Mouse (Mus musculus) CH12.LX (cell line): Measurements from ENCODE around the gene Popdc3. TPM values are rescaled to one million over a fixed set of nuclear protein-coding genes. Genes with fewer than 3 reads are reported as not detected.

ENCODE experiments used
- DNase-seq: peaks from one replicate; pipeline ENCODE4 v3.0.0-alpha.2; 2013; ENCODE audit errors: extremely low read depth
- H3K27ac ChIP-seq: 2 replicates; pipeline ENCODE4 v1.5.1; 2012; ENCODE audit warnings: low read depth, mild to moderate bottlenecking, control low read depth, moderate library complexity; ENCODE audit not compliant: insufficient read depth
- H3K27me3 ChIP-seq: replicated peaks from 2 replicates; pipeline ENCODE3; 2012; ENCODE audit warnings: inconsistent platforms
- H3K36me3 ChIP-seq, 2 experiments: replicated peaks in 1 of 2; 2 replicates each; pipeline versions ENCODE3 to v1.6.1; 2012; ENCODE audit warnings: inconsistent platforms in 1 of 2, low read length in 1 of 2, mild to moderate bottlenecking in 1 of 2, mixed read lengths in 1 of 2, moderate library complexity in 1 of 2; ENCODE audit not compliant: control insufficient read depth in 1 of 2, insufficient read depth in 1 of 2
- H3K4me1 ChIP-seq, 2 experiments: 2 replicates each; pipeline ENCODE4 v1.6.1; 2012; ENCODE audit warnings: inconsistent platforms in 1 of 2, moderate library complexity in 1 of 2; ENCODE audit not compliant: insufficient read depth in 2 of 2, control insufficient read depth in 1 of 2
- H3K4me2 ChIP-seq: 2 replicates; pipeline ENCODE4 v1.6.1; 2012; ENCODE audit warnings: low read depth, mild to moderate bottlenecking, control low read depth; ENCODE audit not compliant: poor library complexity, insufficient read depth, severe bottlenecking
- H3K4me3 ChIP-seq, 3 experiments: fragments of 150-350 bp in 1 of 3; sonication (generic) in 1 of 3; replicated peaks in 1 of 3; 2 replicates each; pipeline versions ENCODE3 to v1.5.1; 2011 to 2012; ENCODE audit warnings: low read depth in 2 of 3, low read length in 2 of 3, mild to moderate bottlenecking in 2 of 3, moderate library complexity in 2 of 3, control low read depth in 1 of 3, improper control_type of control experiment in 1 of 3, inconsistent platforms in 1 of 3, mixed read lengths in 1 of 3; ENCODE audit not compliant: poor library complexity in 1 of 3
- H3K79me2 ChIP-seq: replicated peaks from 2 replicates; pipeline ENCODE4 v1.6.1; 2012; ENCODE audit warnings: mild to moderate bottlenecking, moderate library complexity; ENCODE audit not compliant: control insufficient read depth, poor library complexity, insufficient read depth, severe bottlenecking; ENCODE audit errors: extremely low read depth
- H3K9ac ChIP-seq: 2 replicates; pipeline ENCODE4 v1.6.1; 2012; ENCODE audit warnings: low read depth, mild to moderate bottlenecking, control low read depth, moderate library complexity; ENCODE audit not compliant: insufficient read depth
- H3K9me3 ChIP-seq: replicated peaks from 2 replicates; pipeline ENCODE3; 2012; ENCODE audit warnings: low read length, inconsistent platforms, mixed read lengths
- CTCF ChIP-seq, 2 experiments: IDR thresholded peaks in 1 of 2; conservative IDR thresholded peaks in 1 of 2; 2 replicates each; pipeline ENCODE4 v1.5.1; 2011 to 2012; ENCODE audit warnings: low read depth in 2 of 2, low read length in 2 of 2, improper control_type of control experiment in 1 of 2, inconsistent platforms in 1 of 2, mild to moderate bottlenecking in 1 of 2, moderate library complexity in 1 of 2
- ETS1 ChIP-seq: conservative IDR thresholded peaks from 2 replicates; pipeline ENCODE4 v1.6.1; 2012; ENCODE audit warnings: low read depth, mild to moderate bottlenecking, inconsistent platforms, low read length, improper control_type of control experiment, moderate library complexity
- GABPA ChIP-seq: IDR thresholded peaks from 2 replicates; pipeline ENCODE4 v1.6.1; 2012; ENCODE audit warnings: low read depth, low read length, improper control_type of control experiment, inconsistent platforms; ENCODE audit not compliant: insufficient replicate concordance
- IRF4 ChIP-seq: IDR thresholded peaks from 2 replicates; pipeline ENCODE4 v1.6.1; 2014; ENCODE audit warnings: low read depth, mild to moderate bottlenecking, inconsistent platforms, low read length, improper control_type of control experiment
- MEF2A ChIP-seq: IDR thresholded peaks from 2 replicates; pipeline ENCODE4 v1.6.1; 2014; ENCODE audit warnings: low read depth, mild to moderate bottlenecking, inconsistent platforms, low read length, improper control_type of control experiment, borderline replicate concordance
- NRF1 ChIP-seq: IDR thresholded peaks from 2 replicates; pipeline ENCODE4 v1.6.1; 2014; ENCODE audit warnings: low read depth, mild to moderate bottlenecking, inconsistent platforms, low read length, improper control_type of control experiment, moderate library complexity
- RAD21 ChIP-seq: IDR thresholded peaks from 2 replicates; pipeline ENCODE4 v1.6.1; 2011; ENCODE audit warnings: low read depth, mild to moderate bottlenecking, low read length, improper control_type of control experiment, moderate library complexity
- SMC3 ChIP-seq: IDR thresholded peaks from 2 replicates; pipeline ENCODE4 v1.6.1; 2011; ENCODE audit warnings: low read depth, low read length, improper control_type of control experiment
- TBP ChIP-seq: conservative IDR thresholded peaks from 2 replicates; pipeline ENCODE4 v1.6.1; 2011; ENCODE audit warnings: low read depth, low read length, improper control_type of control experiment
- dilution Hi-C: fragments of 300-500 bp; cut with MboI; formaldehyde crosslinking; loops from 2 replicates; pipeline ENCODE4 v1.14.3; 2020; ENCODE audit warnings: low sequenced_read_pairs; ENCODE audit not compliant: extremely low pct_unique_long_range_greater_than_20kb, extremely low pct_ligation_motif_present
- in situ Hi-C: fragments of 300-500 bp; cut with MboI; formaldehyde crosslinking; loops from 3 replicates; pipeline ENCODE4 v1.14.3; 2019; ENCODE audit warnings: low sequenced_read_pairs, low pct_ligation_motif_present, low pct_unique_long_range_greater_than_20kb, mixed read lengths
- polyA plus RNA-seq: library from polyadenylated mRNA; unstranded; fragments of >175 nt; gene quantifications from 2 replicates; pipeline ENCODE4 v1.2.1, GENCODE M21; 2012; ENCODE audit warnings: low read depth; ENCODE audit not compliant: insufficient read length
- total RNA-seq, 2 experiments: library from RNA; depleted of rRNA; stranded (reverse); fragments of 300-350 nt in 1 of 2; fragments of >200 nt in 1 of 2; gene quantifications; 2 replicates each; pipeline ENCODE4 v1.2.3; 2012 to 2014

Popdc3 gene
- total and polyA plus RNA-seq, 3 experiments, result 0.04 to 0.24 (median 0.24) TPM

DNA sequence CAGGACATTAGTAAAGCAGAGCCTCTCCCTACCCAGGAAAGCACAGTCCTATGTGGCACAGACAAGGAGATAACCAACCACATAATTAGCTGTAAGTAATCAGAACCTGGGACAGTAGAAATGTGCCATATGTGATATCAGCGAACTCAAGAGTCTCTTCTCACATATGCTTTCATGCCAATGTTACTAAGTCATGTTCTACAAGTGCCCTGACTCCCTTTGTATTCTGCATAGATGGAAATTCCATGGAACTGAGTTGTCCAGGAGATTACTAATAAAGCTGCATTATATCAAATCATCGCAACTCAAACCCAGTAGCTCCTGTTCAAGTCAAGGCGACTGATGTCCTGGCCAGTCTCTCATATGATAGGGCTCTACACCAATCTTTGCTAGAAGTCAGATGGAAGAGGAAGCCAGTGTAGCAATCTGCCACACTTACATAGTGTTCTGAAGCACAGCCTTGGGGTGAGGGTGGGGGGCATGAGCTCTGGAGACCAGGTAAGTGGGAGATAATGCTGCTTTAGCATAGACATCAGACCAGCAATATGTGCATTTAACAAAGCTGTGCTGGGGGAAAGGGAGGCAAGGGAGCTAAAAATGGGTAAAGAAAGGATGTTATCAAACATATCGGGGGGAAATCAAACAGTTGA is 2.9 kb downstream of the Popdc3 start:
- Histone ChIP-seq H3K79me2 (no peaks in the 10 kb centered on the region), H3K9ac (no peak overlapping the region), H3K4me1 (no peaks in the 10 kb centered on the region), H3K4me3 (no peak overlapping the region), H3K27ac (no peak overlapping the region), H3K27me3 (no peaks in the 10 kb centered on the region), H3K4me2 (no peak overlapping the region), H3K36me3 (no peaks in the 10 kb centered on the region), H3K9me3 (no peaks in the 10 kb centered on the region)
- no peak for TF ChIP-seq IRF4
- TF ChIP-seq ETS1, result no peak
- no peak for TF ChIP-seq MEF2A
- TF ChIP-seq GABPA, result no peak
- dilution Hi-C loops (no loop called here), in situ Hi-C loops (no loop called here)
- no peak for DNase-seq

DNA sequence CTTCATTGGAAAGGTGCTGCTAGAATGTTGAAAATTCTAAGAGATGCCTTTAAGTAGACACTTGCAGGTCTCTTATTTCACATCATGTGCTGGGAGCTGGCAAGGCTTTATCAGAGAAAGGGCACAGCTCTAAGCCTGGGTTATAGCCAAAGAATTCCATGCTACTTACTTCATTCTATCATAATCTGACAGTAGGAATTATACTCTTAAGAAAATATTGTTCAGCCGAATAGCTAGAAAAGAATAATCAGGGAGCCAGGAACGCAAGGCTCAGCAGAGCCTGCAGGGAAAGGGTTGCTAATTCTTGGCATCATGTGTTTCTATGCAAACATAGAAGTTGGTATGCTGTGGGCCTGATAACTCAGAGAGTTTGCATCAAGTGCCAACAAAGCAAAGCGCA is 3.4 kb downstream of the Popdc3 start:
- H3K4me3 ChIP-seq, result no peak overlapping the region
- in situ Hi-C loops, result no loop called here
- no peaks in the 10 kb centered on the region for H3K36me3 ChIP-seq
- TF ChIP-seq TBP (no peak), ETS1 (no peak)
- H3K9me3 ChIP-seq, result no peaks in the 10 kb centered on the region
- H3K27ac ChIP-seq, result no peak overlapping the region
- DNase-seq, result no peak
- no peaks in the 10 kb centered on the region for H3K4me1 ChIP-seq
- H3K4me2 ChIP-seq, result no peak overlapping the region
- dilution Hi-C loops, result no loop called here
- no peak overlapping the region for H3K9ac ChIP-seq
- no peaks in the 10 kb centered on the region for H3K27me3 ChIP-seq
- H3K79me2 ChIP-seq, result no peaks in the 10 kb centered on the region

DNA sequence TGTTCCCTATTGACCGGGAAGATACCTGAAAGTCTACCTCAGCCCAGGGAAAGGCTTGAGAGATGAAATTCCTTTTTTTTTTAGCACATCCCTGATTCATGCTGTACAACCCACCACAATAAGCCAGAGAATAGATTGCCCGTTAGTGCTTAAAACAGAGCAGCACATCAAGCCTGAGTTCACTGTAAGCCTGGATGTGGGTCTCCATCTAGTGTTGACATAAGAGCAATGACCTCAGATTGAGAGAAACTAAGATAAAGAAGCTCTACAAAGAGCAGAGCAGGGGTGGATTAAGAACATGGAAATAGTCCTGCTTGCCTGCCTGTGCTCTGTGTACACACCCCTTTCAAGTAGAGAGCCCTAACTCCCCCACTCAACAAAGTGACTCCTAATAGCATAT is 7.6 kb downstream of the Popdc3 start:
- no peak overlapping the region for H3K27ac ChIP-seq
- no peaks in the 10 kb centered on the region for H3K4me1 ChIP-seq
- H3K9me3 ChIP-seq, result no peaks in the 10 kb centered on the region
- H3K79me2 ChIP-seq, result no peaks in the 10 kb centered on the region
- DNase-seq, result no peak
- H3K4me3 ChIP-seq, result no peak overlapping the region
- H3K4me2 ChIP-seq, result no peak overlapping the region
- no peaks in the 10 kb centered on the region for H3K27me3 ChIP-seq
- dilution Hi-C loops, result no loop called here
- H3K36me3 ChIP-seq, result no peaks in the 10 kb centered on the region
- in situ Hi-C loops, result no loop called here
- TF ChIP-seq SMC3 (peak; percentile 20; the same call in 1 of the 2 replicates), NRF1 (no peak), CTCF (conservative IDR thresholded peaks at IDR 0.05 in 1 of 2, IDR thresholded peaks at IDR 0.05 in 1 of 2; ENCODE audit: low read depth in 2 of 2, low read length in 2 of 2) (peak in 1 of 2 experiments; percentile 55; a peak in 2 of 4 replicates), RAD21 (peak; percentile 58)
- TF ChIP-seq, all 38 proteins: peak for 3
- H3K9ac ChIP-seq, result no peak overlapping the region
